Mouse (Mus musculus): ENCODE data around the gene Tmigd3.

DNA sequence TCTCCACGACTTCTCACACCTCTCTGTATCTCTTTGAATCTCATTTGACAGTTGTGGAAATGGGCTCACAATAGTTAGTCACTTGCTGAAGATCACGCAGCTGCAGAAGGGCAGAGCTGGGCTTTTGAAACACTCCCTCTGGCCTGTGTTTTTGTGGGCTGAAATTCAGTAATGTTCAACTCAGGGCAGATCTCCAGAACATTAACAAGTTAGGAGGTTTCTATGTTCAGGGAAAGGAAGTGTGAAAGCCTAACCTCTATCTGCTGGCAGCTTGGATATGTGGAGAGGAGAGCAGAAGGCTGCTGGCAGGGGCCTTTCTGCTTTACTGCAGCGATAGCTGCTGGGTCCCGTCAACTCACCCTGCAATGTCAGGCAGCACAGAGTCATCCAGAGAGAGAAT, 19.5 kb downstream of the Tmigd3 start:
- TF ChIP-seq POLR2A (IDR thresholded peaks at IDR 0.05; ENCODE audit: borderline replicate concordance, control insufficient read depth, low read depth, low read length) (no peak), CTCF (IDR thresholded peaks at IDR 0.05; ENCODE audit: control insufficient read depth, insufficient read depth, low read length) (no peak)
